Mouse (Mus musculus) CH12.LX (cell line): ENCODE results near the gene Dnajc30.

Experiments
- BHLHE40 ChIP-seq: IDR thresholded peaks from 2 replicates; pipeline ENCODE4 v1.6.1; 2011; ENCODE audit warnings: mild to moderate bottlenecking, low read depth, low read length, improper control_type of control experiment
- CHD2 ChIP-seq: IDR thresholded peaks from 2 replicates; pipeline ENCODE4 v1.6.1; 2011; ENCODE audit warnings: low read length, improper control_type of control experiment
- CTCF ChIP-seq, 2 experiments: IDR thresholded peaks in 1 of 2; conservative IDR thresholded peaks in 1 of 2; 2 replicates each; pipeline ENCODE4 v1.5.1; 2011 to 2012; ENCODE audit warnings: low read depth in 2 of 2, low read length in 2 of 2, improper control_type of control experiment in 1 of 2, inconsistent platforms in 1 of 2, mild to moderate bottlenecking in 1 of 2, moderate library complexity in 1 of 2
- ETS1 ChIP-seq: conservative IDR thresholded peaks from 2 replicates; pipeline ENCODE4 v1.6.1; 2012; ENCODE audit warnings: low read depth, mild to moderate bottlenecking, inconsistent platforms, low read length, improper control_type of control experiment, moderate library complexity
- JUND ChIP-seq: conservative IDR thresholded peaks from 2 replicates; pipeline ENCODE4 v1.6.1; 2011; ENCODE audit warnings: low read depth, low read length, improper control_type of control experiment
- MAFK ChIP-seq: IDR thresholded peaks from 2 replicates; pipeline ENCODE4 v1.6.1; 2011; ENCODE audit warnings: low read length, improper control_type of control experiment; ENCODE audit not compliant: insufficient replicate concordance
- NELFE ChIP-seq: IDR thresholded peaks from 2 replicates; pipeline ENCODE4 v1.6.1; 2011; ENCODE audit warnings: low read depth, low read length, improper control_type of control experiment
- POLR2A ChIP-seq: IDR thresholded peaks from 2 replicates; pipeline ENCODE4 v1.6.1; 2011; ENCODE audit warnings: low read depth, mild to moderate bottlenecking, improper control_type of control experiment, low read length
- UBTF ChIP-seq: IDR thresholded peaks from 2 replicates; pipeline ENCODE4 v1.6.1; 2012; ENCODE audit warnings: low read depth, mild to moderate bottlenecking, inconsistent platforms, low read length, improper control_type of control experiment, moderate library complexity
- USF1 ChIP-seq: IDR thresholded peaks from 2 replicates; pipeline ENCODE4 v1.6.1; 2014; ENCODE audit warnings: low read depth, mild to moderate bottlenecking, inconsistent platforms, low read length, improper control_type of control experiment
- ZNF384 ChIP-seq: IDR thresholded peaks from 2 replicates; pipeline ENCODE4 v1.6.1; 2012; ENCODE audit warnings: low read depth, low read length, improper control_type of control experiment, inconsistent platforms

DNA sequence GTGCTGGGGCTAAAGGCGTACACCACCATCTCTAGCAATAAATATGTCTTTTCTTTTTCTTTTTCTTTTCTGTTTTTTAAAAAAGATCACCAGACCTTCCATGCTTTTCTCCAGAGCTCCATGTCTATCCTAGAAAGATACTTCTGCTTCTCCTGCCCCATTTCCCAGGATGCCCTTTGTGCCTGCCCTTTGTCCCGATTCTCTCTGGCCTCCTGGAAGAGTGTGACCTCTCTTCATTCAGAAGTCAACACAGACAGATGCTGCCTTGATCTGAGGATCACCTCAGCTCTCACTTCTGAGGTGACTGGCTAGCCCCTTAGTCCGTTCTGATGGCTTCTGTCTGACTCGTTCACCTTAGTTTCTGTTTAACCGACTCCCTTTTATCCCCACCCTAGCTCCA lies 16.5 kb downstream of the Dnajc30 start:
- TF ChIP-seq CHD2 (no peak), POLR2A (no peak), CTCF (conservative IDR thresholded peaks at IDR 0.05 in 1 of 2, IDR thresholded peaks at IDR 0.05 in 1 of 2; ENCODE audit: low read depth in 2 of 2, low read length in 2 of 2) (no peak), MAFK (no peak), USF1 (no peak), JUND (no peak), NELFE (no peak), UBTF (no peak), ETS1 (no peak), BHLHE40 (no peak), ZNF384 (no peak)
